Mouse (Mus musculus) embryonic fibroblast, embryonic 13.5 days (primary cell): ENCODE data around the gene Stt3a.

ENCODE experiments used
- CTCF ChIP-seq: IDR thresholded peaks from 2 replicates; pipeline ENCODE4 v1.5.1; 2011; ENCODE audit warnings: mild to moderate bottlenecking, control low read depth, low read length, moderate library complexity, borderline replicate concordance; ENCODE audit not compliant: insufficient read depth
- POLR2A ChIP-seq: IDR thresholded peaks from 2 replicates; pipeline ENCODE4 v1.6.1; 2011; ENCODE audit warnings: low read depth, mild to moderate bottlenecking, control low read depth, low read length, moderate library complexity

DNA sequence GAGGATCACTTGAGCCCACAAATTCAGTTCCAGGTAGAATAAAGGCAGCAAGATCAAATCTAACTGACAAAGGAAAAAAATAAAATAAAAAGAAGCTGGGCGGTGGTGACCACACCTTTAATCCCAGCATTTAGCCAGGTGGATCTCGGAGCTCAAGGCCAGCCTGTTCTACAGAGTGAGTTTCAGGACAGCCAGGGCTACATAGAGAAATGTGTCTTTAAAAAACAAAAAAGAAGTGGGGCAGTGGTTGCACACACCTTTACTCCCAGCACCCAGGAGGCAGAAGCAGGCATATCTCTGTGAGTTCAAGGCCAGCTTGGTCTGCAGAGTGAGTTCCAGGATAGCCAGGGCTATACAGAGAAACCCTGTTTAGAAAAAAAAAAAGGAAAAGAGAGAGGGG lies 34.5 kb upstream of the Stt3a start:
- TF ChIP-seq CTCF, result no peak
- no peak for TF ChIP-seq POLR2A
